Mouse (Mus musculus) liver, embryonic 15.5 days (tissue): Measurements from ENCODE around the gene Ccdc162. TPM values are rescaled to one million over a fixed set of nuclear protein-coding genes. Genes with fewer than 3 reads are reported as not detected.

ENCODE experiments used
- ATAC-seq: fragments of 200-750 bp; cut with Nextera tagmentation; 2 replicates; pipeline ENCODE4 v1.8.0; 2017; ENCODE audit warnings: moderate number of reproducible peaks, mild to moderate bottlenecking, moderate library complexity; ENCODE audit not compliant: insufficient read depth
- H3K27ac ChIP-seq: fragments of 300-500 bp; sonication (generic); replicated peaks from 2 replicates; pipeline ENCODE4 v1.5.1; 2015; ENCODE audit warnings: mild to moderate bottlenecking, inconsistent platforms
- H3K27me3 ChIP-seq: fragments of 300-500 bp; sonication (generic); 2 replicates; pipeline ENCODE4 v1.6.1; 2015; ENCODE audit warnings: mild to moderate bottlenecking, inconsistent platforms
- H3K36me3 ChIP-seq: fragments of 300-500 bp; sonication (generic); replicated peaks from 2 replicates; pipeline ENCODE4 v1.6.1; 2015; ENCODE audit warnings: moderate library complexity, mild to moderate bottlenecking, inconsistent platforms
- H3K4me1 ChIP-seq: fragments of 300-500 bp; sonication (generic); replicated peaks from 2 replicates; pipeline ENCODE4 v1.6.1; 2015; ENCODE audit warnings: inconsistent platforms
- H3K4me2 ChIP-seq: fragments of 300-500 bp; sonication (generic); 2 replicates; pipeline ENCODE4 v1.6.1; 2015; ENCODE audit warnings: moderate library complexity, mild to moderate bottlenecking, inconsistent platforms
- H3K4me3 ChIP-seq: fragments of 300-500 bp; sonication (generic); replicated peaks from 2 replicates; pipeline ENCODE4 v1.5.1; 2015; ENCODE audit warnings: mild to moderate bottlenecking, inconsistent platforms
- H3K9ac ChIP-seq: fragments of 300-500 bp; sonication (generic); 2 replicates; pipeline ENCODE4 v1.6.1; 2015; ENCODE audit warnings: moderate library complexity, mild to moderate bottlenecking, inconsistent platforms
- H3K9me3 ChIP-seq: fragments of 300-500 bp; sonication (generic); replicated peaks from 2 replicates; pipeline ENCODE4 v1.6.1; 2016; ENCODE audit warnings: inconsistent platforms
- WGBS: fragments of 180-500 bp; shearing (Covaris S2); methylation state at CpG from one replicate; pipeline ENCODE4 v1.1.7; 2015; ENCODE audit warnings: mixed read lengths; ENCODE audit not compliant: insufficient replicate concordance; 5-methylcytosine and 5-hydroxymethylcytosine counted together
- polyA plus RNA-seq: library from polyadenylated mRNA; unstranded; fragments of >200 nt; fragmentation: Nextera tagmentation; extraction: Ambion mirVana; gene quantifications from 2 replicates; pipeline ENCODE4 v1.2.1, GENCODE M21; 2015

Gene Ccdc162
- polyA plus RNA-seq, 1 experiment from 2014 or later: not detected

DNA sequence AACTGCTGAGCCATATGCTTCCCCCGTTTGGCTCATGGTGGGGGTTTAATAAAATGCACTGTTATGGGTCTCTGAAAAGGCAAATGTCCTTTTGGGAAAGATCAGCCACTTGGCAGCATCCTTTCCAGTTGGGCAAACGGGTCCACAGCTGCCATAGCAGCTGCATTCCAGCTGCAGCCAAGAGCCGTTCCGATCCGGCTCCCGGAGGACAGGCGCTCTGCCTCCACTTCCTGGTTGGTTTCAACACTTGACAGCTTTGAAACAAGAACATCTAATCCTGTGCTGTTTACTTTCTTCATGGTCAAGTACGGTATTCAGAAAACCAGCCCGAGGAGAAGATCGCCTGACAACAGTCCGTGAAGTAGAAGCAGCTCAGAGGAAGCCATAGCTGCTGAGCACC is 19.4 kb downstream of the Ccdc162 start:
- WGBS: 77% methylated on average over 11 of the region's 11 CpGs
- H3K27ac ChIP-seq: no peak overlapping the region
- no peaks in the 10 kb centered on the region for H3K36me3 ChIP-seq
- no peaks in the 10 kb centered on the region for H3K4me1 ChIP-seq
- no peaks in the 10 kb centered on the region for H3K27me3 ChIP-seq
- H3K9ac ChIP-seq: no peak overlapping the region
- H3K9me3 ChIP-seq: no peaks in the 10 kb centered on the region
- no peak overlapping the region for H3K4me2 ChIP-seq
- H3K4me3 ChIP-seq: no peak overlapping the region
- no peak for ATAC-seq

DNA sequence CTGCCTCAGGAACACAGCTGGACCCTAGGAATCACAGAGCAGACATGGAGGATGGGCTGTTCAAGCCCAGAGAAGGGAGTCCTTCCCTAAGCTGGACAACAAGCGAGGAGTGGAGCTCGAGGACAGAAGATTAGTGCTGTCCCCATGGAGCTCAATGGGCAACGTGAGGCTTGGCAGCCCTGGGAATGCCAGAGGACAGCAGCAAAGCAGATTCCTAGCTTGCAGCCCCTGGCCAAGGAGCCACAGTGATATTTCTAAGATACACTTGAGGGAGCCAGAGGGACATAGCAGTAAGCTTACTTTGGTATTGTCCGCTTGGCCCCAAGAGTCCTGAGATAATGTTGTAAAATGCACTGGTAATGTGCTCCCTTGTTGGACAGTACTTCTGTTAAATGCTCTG is 25.5 kb downstream of the Ccdc162 start:
- H3K27ac ChIP-seq: no peak overlapping the region
- no peaks in the 10 kb centered on the region for H3K36me3 ChIP-seq
- H3K4me2 ChIP-seq: no peak overlapping the region
- peaks cover 6% of the 10 kb centered on the region; the same call in 1 of the 2 replicates for H3K27me3 ChIP-seq
- ATAC-seq: no peak
- H3K9ac ChIP-seq: no peak overlapping the region
- no peak overlapping the region for H3K4me3 ChIP-seq
- peaks cover 4% of the 10 kb centered on the region; the same call in 1 of the 2 replicates for H3K4me1 ChIP-seq
- WGBS: 64% methylated on average over 4 of the region's 4 CpGs
- H3K9me3 ChIP-seq: no peaks in the 10 kb centered on the region

DNA sequence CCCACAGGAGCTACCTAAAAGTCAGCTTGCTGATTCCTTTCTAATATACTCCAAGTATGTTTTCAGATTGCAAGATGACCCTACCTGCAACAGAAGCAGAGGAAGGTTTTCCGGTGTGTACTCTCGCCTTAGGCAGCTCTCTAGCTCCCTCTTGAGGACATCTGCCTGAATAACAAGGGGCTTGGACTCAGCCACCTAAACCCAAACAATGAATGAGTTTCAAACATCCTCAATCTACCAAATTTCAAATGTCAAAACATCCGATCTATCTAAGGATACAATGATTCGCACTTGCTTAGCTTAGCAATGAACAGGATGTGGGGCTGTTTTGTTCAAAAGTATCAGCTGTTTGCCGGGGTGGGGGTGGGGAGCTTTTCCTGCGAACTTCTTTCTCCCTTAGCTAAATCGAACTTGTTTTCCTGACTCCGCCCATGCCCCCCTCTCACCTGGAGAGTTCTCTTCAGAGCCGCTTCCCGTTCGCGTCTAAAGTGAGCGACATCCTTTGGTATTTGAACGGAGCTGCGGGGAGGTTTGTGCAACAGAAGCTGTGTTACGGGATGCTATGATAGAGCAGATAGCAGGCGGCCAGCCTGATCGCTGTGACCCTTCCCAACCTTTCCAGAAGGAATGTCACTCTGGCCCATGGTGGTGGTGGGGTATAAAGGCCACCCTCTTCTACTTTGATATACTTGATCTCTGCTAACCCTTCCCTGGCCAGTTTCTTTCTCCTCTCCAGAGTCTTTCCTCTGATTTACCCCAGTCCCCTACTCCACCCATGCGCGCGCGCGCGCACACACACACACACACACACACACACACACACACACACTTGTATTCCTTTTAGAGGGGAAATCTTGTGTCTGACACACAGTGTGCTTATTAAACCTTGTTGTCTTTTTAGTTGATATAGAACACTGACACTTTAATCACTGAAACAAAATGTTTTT is 26.2 kb downstream of the Ccdc162 start:
- Histone ChIP-seq H3K4me1 (peaks cover 4% of the 10 kb centered on the region; the same call in 1 of the 2 replicates), H3K4me2 (peak overlapping the region; percentile 63), H3K27me3 (peaks cover 10% of the 10 kb centered on the region; the same call in 1 of the 2 replicates), H3K36me3 (no peaks in the 10 kb centered on the region), H3K27ac (no peak overlapping the region), H3K4me3 (peak overlapping the region; percentile 30), H3K9ac (no peak overlapping the region), H3K9me3 (no peaks in the 10 kb centered on the region)
- no peak for ATAC-seq
- 19% methylated on average over 24 of the region's 24 CpGs for WGBS

DNA sequence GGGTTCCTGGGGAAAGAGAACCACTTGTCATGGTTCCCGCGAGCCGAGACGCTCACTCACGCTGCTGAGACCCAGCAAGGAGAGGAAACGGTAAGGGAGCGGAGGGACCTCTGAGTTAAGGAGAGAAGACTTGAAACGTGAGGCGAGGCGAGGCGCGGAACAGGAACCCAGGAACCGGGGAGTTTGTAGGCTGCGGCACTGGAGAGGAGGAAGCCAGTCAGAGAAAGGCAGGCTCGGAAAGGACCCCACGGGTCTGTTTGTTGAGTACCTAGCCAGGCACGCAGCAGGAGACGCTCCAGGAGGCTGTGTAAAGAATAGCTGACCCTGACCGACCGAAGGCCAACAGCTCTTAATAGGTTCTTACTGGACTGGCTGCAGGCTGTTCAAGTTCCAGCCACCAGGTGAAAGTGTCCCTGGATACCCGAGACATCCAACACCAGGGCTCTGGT is 31.9 kb downstream of the Ccdc162 start:
- Histone ChIP-seq H3K27me3 (peaks cover 18% of the 10 kb centered on the region), H3K9me3 (no peaks in the 10 kb centered on the region), H3K4me1 (0 out of 2 replicates have a peak, but pooled peaks cover 5% of the 10 kb centered on the region), H3K36me3 (no peaks in the 10 kb centered on the region), H3K4me3 (0 out of 2 replicates have a peak overlapping the region, but pooled peaks have one; percentile 7), H3K27ac (no peak overlapping the region), H3K9ac (no peak overlapping the region), H3K4me2 (peak overlapping the region; percentile 49)
- 2% methylated on average over 21 of the region's 21 CpGs for WGBS
- ATAC-seq: no peak

DNA sequence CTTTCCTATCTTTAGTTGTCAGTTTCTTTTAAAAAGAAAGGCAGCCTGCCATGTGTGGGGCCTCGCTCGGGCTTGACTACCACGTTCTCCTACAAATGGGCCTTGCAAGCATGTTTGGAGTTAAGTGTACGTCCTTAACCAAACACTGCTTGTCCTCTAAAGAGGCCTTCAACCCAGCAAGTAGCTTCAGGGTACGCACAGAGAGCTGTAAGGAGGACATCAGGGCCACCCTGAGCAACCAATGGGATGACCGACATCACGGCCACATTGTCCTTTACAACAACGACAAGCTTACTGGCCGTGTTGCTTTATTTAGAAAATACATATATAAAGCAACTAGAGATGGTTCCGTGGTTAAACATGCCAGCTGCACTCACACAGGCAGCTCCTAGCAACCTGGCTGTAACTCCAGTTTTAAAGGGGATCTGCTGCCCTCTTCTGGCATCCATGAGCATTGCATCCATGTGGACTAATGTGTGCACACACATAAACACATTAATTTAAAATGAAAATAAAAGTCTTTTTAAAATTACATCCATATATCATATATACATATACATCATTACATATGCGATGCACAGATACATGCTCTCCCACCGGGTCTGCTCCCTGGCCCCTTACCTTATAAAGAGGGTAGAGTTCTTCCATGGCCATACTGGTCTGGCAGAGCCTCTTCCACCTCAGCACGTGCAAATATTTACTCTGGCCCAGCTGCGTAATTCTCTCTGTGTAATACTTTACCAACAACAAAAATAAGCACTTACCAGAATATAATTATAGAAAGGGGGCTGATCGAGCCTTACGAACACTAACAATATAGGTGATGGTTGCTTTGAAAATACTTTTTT is 33.7 kb downstream of the Ccdc162 start:
- Histone ChIP-seq H3K9ac (no peak overlapping the region), H3K27ac (no peak overlapping the region), H3K27me3 (peaks cover 18% of the 10 kb centered on the region), H3K4me3 (no peak overlapping the region), H3K4me2 (no peak overlapping the region), H3K36me3 (no peaks in the 10 kb centered on the region), H3K4me1 (peaks cover 8% of the 10 kb centered on the region; the same call in 1 of the 2 replicates), H3K9me3 (no peaks in the 10 kb centered on the region)
- ATAC-seq: no peak
- 35% methylated on average over 16 of the region's 16 CpGs for WGBS

DNA sequence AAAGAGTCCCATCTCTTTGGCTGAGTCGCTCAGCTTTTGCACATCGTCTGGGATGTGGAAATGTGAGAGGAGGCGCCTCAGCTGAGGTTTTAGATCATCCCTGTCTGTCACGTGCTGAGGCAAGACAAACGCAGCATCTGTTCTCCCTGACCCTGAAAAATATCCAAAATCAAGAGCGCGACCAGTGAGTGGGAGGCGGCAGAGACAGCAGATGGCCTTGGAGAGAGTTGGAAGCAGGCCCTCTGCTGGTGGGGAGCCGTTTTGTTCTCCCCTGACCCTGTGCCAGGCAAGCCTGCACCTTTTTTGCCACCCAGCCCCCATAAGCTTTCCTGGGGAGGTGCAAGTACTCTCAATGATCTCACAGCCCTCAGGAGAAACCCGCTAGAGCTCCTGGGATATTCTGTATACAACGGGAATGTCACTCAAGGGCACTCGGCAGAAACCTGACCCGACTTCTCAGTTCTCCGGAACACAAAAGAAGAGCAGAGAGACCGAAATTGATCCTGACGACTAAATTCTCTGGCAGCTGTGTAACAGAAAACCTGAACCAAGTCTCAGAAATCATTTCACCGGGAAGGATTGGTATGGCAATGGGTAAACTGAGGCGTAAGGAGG is 37.6 kb downstream of the Ccdc162 start:
- Histone ChIP-seq H3K27me3 (peaks cover 2% of the 10 kb centered on the region), H3K27ac (no peak overlapping the region), H3K36me3 (no peaks in the 10 kb centered on the region), H3K4me1 (peaks cover 3% of the 10 kb centered on the region; the same call in 1 of the 2 replicates), H3K9ac (no peak overlapping the region), H3K9me3 (no peaks in the 10 kb centered on the region), H3K4me2 (peak overlapping the region; percentile 21; the same call in 1 of the 2 replicates), H3K4me3 (no peak overlapping the region)
- no peak for ATAC-seq
- 31% methylated on average over 18 of the region's 18 CpGs for WGBS

DNA sequence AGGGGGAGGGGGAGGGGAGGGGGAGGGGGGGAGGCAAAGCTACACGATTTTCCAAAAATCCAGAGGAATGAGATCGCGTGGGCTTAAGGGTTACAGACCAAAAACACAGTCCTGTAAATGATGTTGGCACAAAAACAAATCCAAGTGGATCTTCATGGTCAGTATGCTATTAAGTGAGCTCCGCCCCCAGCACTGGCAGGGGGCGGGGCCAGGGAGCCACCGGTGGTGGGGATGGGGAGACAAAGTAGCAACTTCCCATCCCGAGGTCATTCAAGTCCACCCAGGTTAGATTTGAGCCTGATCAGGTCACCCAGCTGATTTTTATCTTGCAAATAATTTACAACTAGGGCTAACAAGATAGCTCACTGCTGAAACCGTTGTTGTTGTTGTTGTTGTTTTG is 39.0 kb downstream of the Ccdc162 start:
- Histone ChIP-seq H3K27ac (no peak overlapping the region), H3K9ac (no peak overlapping the region), H3K4me1 (peaks cover 3% of the 10 kb centered on the region; the same call in 1 of the 2 replicates), H3K36me3 (no peaks in the 10 kb centered on the region), H3K27me3 (no peaks in the 10 kb centered on the region), H3K9me3 (no peaks in the 10 kb centered on the region), H3K4me3 (no peak overlapping the region), H3K4me2 (no peak overlapping the region)
- ATAC-seq: no peak
- WGBS: 44% methylated on average over 8 of the region's 8 CpGs

DNA sequence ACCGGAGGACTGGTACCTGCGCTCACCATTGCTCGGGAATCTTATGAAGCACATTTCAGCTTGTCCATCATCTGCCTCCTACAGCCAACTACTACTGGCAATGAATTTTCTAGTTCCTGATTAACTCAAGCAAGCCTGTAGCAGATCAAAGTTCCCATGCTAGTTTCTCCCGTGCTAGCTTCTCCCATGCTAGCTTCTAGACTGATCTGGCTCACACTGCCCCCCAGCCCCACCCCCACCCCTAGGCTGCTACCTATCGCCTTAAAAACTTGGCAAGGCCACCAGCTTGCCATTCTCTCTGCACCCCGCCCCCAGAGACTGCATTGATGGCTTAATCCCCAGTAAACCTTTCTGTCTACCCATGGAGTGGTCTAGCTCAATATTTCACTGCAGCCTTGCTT is 39.8 kb downstream of the Ccdc162 start:
- H3K27ac ChIP-seq: no peak overlapping the region
- 62% methylated on average over 6 of the region's 6 CpGs for WGBS
- H3K9ac ChIP-seq: no peak overlapping the region
- no peaks in the 10 kb centered on the region for H3K9me3 ChIP-seq
- H3K4me1 ChIP-seq: peaks cover 3% of the 10 kb centered on the region; the same call in 1 of the 2 replicates
- H3K36me3 ChIP-seq: no peaks in the 10 kb centered on the region
- H3K27me3 ChIP-seq: no peaks in the 10 kb centered on the region
- no peak overlapping the region for H3K4me2 ChIP-seq
- H3K4me3 ChIP-seq: no peak overlapping the region
- no peak for ATAC-seq

DNA sequence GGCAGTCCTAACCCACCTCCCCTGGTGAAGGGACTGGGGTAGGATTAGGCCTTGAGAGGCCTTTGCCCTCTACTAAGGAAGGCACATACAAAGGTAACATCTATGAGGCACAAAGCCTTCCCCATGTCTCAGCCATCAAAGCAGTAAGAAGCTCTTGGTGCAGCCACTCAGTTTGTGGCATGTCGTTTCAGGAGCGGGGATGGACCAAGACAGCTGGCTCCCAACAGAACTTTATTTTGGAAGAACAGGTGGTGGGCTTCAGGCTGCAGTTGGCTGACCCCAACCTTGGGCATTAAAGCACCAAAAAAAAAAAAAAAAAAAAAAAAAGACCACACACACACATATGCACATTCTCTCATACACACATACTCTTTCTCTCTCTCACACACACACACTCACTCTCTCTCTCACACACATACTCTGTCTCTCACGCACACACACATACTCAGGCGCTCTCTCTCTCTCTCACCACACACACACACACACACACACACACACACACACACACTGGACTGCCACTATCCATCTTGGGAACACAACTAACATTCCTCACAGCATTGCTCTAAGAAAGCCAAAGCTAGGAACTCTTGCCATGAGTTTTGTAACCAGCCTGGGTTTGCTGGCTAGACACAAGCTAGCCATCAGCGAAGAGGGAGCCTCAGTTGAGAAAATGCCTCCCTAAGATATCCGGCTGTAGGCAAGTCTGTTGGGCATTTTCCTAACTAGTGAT is 40.4 kb downstream of the Ccdc162 start:
- no peaks in the 10 kb centered on the region for H3K36me3 ChIP-seq
- H3K27ac ChIP-seq: no peak overlapping the region
- H3K4me1 ChIP-seq: peaks cover 3% of the 10 kb centered on the region; the same call in 1 of the 2 replicates
- no peak overlapping the region for H3K4me2 ChIP-seq
- H3K9me3 ChIP-seq: no peaks in the 10 kb centered on the region
- no peak for ATAC-seq
- H3K9ac ChIP-seq: no peak overlapping the region
- no peaks in the 10 kb centered on the region for H3K27me3 ChIP-seq
- H3K4me3 ChIP-seq: no peak overlapping the region
- 68% methylated on average over 6 of the region's 6 CpGs for WGBS

DNA sequence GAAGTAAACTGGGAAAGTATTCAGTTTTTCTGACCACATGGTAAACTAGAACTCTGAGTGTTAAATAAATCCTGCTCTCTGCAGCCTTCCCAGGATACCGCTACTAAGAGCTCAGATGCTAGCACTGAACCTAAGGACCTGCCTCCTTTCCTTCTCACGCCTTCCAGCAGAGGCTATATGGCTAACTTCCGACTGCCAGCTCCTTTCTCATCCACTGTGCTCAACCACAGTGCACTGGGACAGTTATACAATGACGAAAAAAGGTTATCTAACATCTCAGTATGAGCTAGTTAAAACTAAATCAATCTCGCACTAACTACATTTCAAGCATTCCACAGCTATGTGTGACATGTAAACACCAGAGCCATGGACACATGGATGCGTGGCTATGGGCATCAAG is 41.2 kb downstream of the Ccdc162 start:
- Histone ChIP-seq H3K4me3 (no peak overlapping the region), H3K4me2 (no peak overlapping the region), H3K9me3 (no peaks in the 10 kb centered on the region), H3K27ac (no peak overlapping the region), H3K9ac (no peak overlapping the region), H3K27me3 (no peaks in the 10 kb centered on the region), H3K36me3 (no peaks in the 10 kb centered on the region), H3K4me1 (peaks cover 3% of the 10 kb centered on the region; the same call in 1 of the 2 replicates)
- WGBS: 54% methylated on average over 6 of the region's 6 CpGs
- ATAC-seq: no peak
